Mouse (Mus musculus): ENCODE measurements around the gene Zfp385a. TPM values are rescaled to one million over a fixed set of nuclear protein-coding genes. Genes with fewer than 3 reads are reported as not detected.

Gene Zfp385a
- polyA plus RNA-seq, 1 experiment, result 35.6 TPM

DNA sequence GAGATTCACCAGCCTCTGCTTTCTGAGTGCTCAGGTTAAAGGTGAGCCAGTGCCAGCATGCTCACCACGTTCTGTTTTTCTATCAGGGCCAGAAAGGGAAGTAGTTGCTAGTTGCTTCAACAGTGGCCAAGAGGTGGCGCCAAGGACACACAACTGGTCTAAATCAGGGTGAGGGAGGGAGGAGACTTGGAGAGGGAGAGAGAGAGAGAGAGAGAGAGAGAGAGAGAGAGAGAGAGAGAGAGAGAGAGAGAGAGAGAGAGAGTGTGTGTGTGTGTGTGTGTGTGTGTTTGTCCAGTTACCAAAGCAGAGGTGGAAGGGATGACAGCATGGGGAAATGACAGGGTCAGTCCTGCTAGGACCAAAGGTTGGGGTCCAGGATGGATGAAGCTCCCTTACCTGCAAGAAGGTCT lies 7.4 kb upstream of the Zfp385a start:
- H3K4me3 ChIP-seq, result no peak overlapping the region

DNA sequence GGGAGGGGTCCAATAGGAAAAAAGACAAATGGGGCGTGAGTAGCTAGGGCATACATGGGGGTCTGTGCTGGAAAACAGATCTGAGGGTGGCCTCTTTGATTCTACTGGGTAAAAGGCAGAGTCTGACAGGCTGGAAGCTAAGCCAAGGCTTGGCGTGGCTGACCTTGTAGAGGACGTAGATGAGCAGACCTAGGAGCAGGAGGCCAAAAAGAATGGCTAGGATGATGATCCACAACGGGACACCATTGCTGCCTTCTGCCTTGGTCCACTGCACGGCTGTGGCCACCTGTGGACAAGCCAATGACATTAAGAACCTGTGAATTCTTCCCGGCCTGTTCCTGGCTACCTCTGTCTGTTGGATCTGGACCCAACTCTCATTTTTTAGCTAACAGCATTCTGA lies 5.9 kb upstream of the Zfp385a start:
- no peaks in the 10 kb centered on the region for H3K79me2 ChIP-seq (ENCODE audit: control insufficient read depth, insufficient read depth)
- no peak overlapping the region for H3ac ChIP-seq (ENCODE audit: control insufficient read depth, insufficient read length)
- H3K36me3 ChIP-seq (ENCODE audit: control insufficient read depth, insufficient read depth), result peaks cover 74% of the 10 kb centered on the region
- peak; percentile 78 for TF ChIP-seq POLR2AphosphoS2 (IDR thresholded peaks at IDR 0.05; ENCODE audit: insufficient read length, low read depth)
- no peak for TF ChIP-seq TCF3 (IDR thresholded peaks at IDR 0.05; ENCODE audit: insufficient read length, low read depth)
- H3K27me3 ChIP-seq (ENCODE audit: control insufficient read depth, insufficient read depth, insufficient read length), result no peaks in the 10 kb centered on the region
- no peak overlapping the region for H3K4me2 ChIP-seq (ENCODE audit: low read depth)
- no peak overlapping the region for H3K4me3 ChIP-seq

More for the DNA sequence above, 7.4 kb upstream of the Zfp385a start:
- Histone ChIP-seq H3K79me2 (ENCODE audit: control insufficient read depth, insufficient read depth) (no peaks in the 10 kb centered on the region), H3K27me3 (ENCODE audit: control insufficient read depth, insufficient read depth, insufficient read length) (no peaks in the 10 kb centered on the region), H3K36me3 (ENCODE audit: control insufficient read depth, insufficient read depth) (peaks cover 87% of the 10 kb centered on the region), H3K4me2 (ENCODE audit: low read depth) (no peak overlapping the region), H3ac (ENCODE audit: control insufficient read depth, insufficient read length) (no peak overlapping the region)
- no peak for TF ChIP-seq CEBPB (IDR thresholded peaks at IDR 0.05; ENCODE audit: insufficient read depth, poor library complexity, severe bottlenecking)
- TF ChIP-seq TCF12 (IDR thresholded peaks at IDR 0.05; ENCODE audit: insufficient read depth, poor library complexity, severe bottlenecking), result no peak
- no peak for TF ChIP-seq MYOG (IDR thresholded peaks at IDR 0.05; ENCODE audit: control insufficient read depth in 1 of 3, insufficient read depth in 1 of 3, insufficient read length in 2 of 3, low read depth in 2 of 3)
- no peak for TF ChIP-seq MYOD1 (IDR thresholded peaks at IDR 0.05; ENCODE audit: control insufficient read depth in 1 of 3, insufficient read length in 2 of 3, low read depth in 2 of 3)
- TF ChIP-seq USF1 (IDR thresholded peaks at IDR 0.05; ENCODE audit: low read depth), result no peak
- TF ChIP-seq POLR2AphosphoS2 (IDR thresholded peaks at IDR 0.05; ENCODE audit: insufficient read length, low read depth), result no peak
- TF ChIP-seq MAX (IDR thresholded peaks at IDR 0.05; ENCODE audit: low read depth), result no peak
- TF ChIP-seq POLR2A (IDR thresholded peaks at IDR 0.05; ENCODE audit: insufficient read length, low read depth), result no peak
- no peak for TF ChIP-seq REST (IDR thresholded peaks at IDR 0.05; ENCODE audit: insufficient read depth, insufficient read length)
- TF ChIP-seq TCF3 (IDR thresholded peaks at IDR 0.05; ENCODE audit: insufficient read length, low read depth), result no peak
- TF ChIP-seq E2F4 (IDR thresholded peaks at IDR 0.05; ENCODE audit: insufficient read depth), result no peak
- no peak for TF ChIP-seq SRF (IDR thresholded peaks at IDR 0.05; ENCODE audit: control insufficient read depth, insufficient read length, low read depth)

DNA sequence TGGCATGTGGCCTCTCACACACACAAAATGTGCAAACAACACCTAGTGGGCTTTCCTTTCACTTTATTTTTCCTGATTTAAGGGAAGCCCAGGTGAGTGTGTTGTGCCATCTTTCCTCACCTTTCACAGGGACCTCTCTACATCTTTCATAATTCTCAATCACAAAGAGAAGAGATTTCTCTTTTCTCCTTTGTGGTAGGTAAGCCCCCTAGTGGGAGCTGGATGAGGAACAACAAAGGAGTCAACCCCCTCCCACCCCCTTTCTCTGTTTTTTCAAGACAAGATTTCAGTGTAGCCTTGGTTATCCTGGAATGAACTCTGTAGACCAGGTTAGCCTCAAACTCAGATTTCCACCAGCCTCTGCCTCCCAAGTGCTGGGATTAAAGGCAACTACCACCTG lies 3.7 kb upstream of the Zfp385a start:
- no peaks in the 10 kb centered on the region for H3K27me3 ChIP-seq (ENCODE audit: control insufficient read depth, insufficient read depth, insufficient read length)
- peaks cover 52% of the 10 kb centered on the region for H3K36me3 ChIP-seq (ENCODE audit: control insufficient read depth, insufficient read depth)
- no peak overlapping the region for H3K4me2 ChIP-seq (ENCODE audit: low read depth)
- H3ac ChIP-seq (ENCODE audit: control insufficient read depth, insufficient read length), result no peak overlapping the region
- H3K79me2 ChIP-seq (ENCODE audit: control insufficient read depth, insufficient read depth), result no peaks in the 10 kb centered on the region
- TF ChIP-seq POLR2A (IDR thresholded peaks at IDR 0.05; ENCODE audit: insufficient read length, low read depth), result no peak
- TF ChIP-seq MAX (IDR thresholded peaks at IDR 0.05; ENCODE audit: low read depth), result no peak
- no peak for TF ChIP-seq MYOD1 (IDR thresholded peaks at IDR 0.05; ENCODE audit: control insufficient read depth in 1 of 3, insufficient read length in 2 of 3, low read depth in 2 of 3)
- TF ChIP-seq TCF3 (IDR thresholded peaks at IDR 0.05; ENCODE audit: insufficient read length, low read depth), result no peak
- TF ChIP-seq REST (IDR thresholded peaks at IDR 0.05; ENCODE audit: insufficient read depth, insufficient read length), result no peak
- no peak for TF ChIP-seq SRF (IDR thresholded peaks at IDR 0.05; ENCODE audit: control insufficient read depth, insufficient read length, low read depth)
- no peak for TF ChIP-seq MYOG (IDR thresholded peaks at IDR 0.05; ENCODE audit: control insufficient read depth in 1 of 3, insufficient read depth in 1 of 3, insufficient read length in 2 of 3, low read depth in 2 of 3)
- TF ChIP-seq E2F4 (IDR thresholded peaks at IDR 0.05; ENCODE audit: insufficient read depth), result no peak
- TF ChIP-seq USF1 (IDR thresholded peaks at IDR 0.05; ENCODE audit: low read depth), result no peak
- no peak for TF ChIP-seq TCF12 (IDR thresholded peaks at IDR 0.05; ENCODE audit: insufficient read depth, poor library complexity, severe bottlenecking)
- no peak for TF ChIP-seq CEBPB (IDR thresholded peaks at IDR 0.05; ENCODE audit: insufficient read depth, poor library complexity, severe bottlenecking)
- TF ChIP-seq POLR2AphosphoS2 (IDR thresholded peaks at IDR 0.05; ENCODE audit: insufficient read length, low read depth), result no peak
- no peak overlapping the region for H3K4me3 ChIP-seq

DNA sequence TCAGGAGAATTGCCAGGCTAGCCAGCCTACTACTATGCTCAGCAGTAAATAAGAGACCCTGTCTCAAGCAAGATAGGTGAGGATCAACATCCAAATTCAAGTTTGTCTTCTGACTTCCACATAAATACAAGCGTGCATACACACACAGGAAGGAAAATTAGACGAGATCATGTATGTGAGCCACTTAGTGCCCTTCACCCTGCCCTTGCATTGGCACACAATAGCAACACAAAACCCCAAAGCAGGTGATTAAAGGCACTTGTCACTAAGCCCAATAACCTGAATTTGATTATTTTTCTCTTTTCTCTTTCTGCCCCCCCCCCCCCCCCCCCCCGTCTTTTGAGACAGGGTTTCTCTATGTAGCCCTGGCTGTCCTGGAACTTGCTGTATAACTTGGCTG lies 3.1 kb upstream of the Zfp385a start:
- H3K4me2 ChIP-seq (ENCODE audit: low read depth), result no peak overlapping the region
- H3ac ChIP-seq (ENCODE audit: control insufficient read depth, insufficient read length), result no peak overlapping the region
- peaks cover 46% of the 10 kb centered on the region for H3K36me3 ChIP-seq (ENCODE audit: control insufficient read depth, insufficient read depth)
- peak; percentile 22 for TF ChIP-seq POLR2A (IDR thresholded peaks at IDR 0.05; ENCODE audit: insufficient read length, low read depth)
- no peak for TF ChIP-seq USF1 (IDR thresholded peaks at IDR 0.05; ENCODE audit: low read depth)
- TF ChIP-seq POLR2AphosphoS2 (IDR thresholded peaks at IDR 0.05; ENCODE audit: insufficient read length, low read depth), result peak; percentile 71
- no peak overlapping the region for H3K4me3 ChIP-seq
- H3K79me2 ChIP-seq (ENCODE audit: control insufficient read depth, insufficient read depth), result no peaks in the 10 kb centered on the region
- no peaks in the 10 kb centered on the region for H3K27me3 ChIP-seq (ENCODE audit: control insufficient read depth, insufficient read depth, insufficient read length)

DNA sequence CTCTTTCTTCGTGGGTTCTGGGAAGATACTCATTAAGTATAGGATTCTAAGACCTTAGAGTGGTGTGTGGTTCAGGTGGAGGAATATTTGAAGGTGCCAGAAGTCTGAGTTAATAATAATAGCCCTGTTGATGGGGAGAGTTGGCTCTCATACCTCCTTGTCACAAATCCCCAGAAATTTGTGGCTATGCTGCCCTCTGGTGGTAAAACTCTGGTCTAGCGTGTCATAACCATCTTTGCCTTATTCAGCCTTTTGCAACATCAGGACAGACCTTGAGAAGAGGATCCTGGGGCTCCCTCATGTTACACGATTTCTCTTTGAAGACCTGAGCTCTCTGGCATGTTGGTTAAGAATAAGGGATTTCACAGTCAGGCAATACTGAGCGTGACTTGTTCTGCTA lies 2.5 kb upstream of the Zfp385a start:
- Histone ChIP-seq H3K4me3 (no peak overlapping the region), H3ac (ENCODE audit: control insufficient read depth, insufficient read length) (no peak overlapping the region), H3K4me2 (ENCODE audit: low read depth) (no peak overlapping the region), H3K27me3 (ENCODE audit: control insufficient read depth, insufficient read depth, insufficient read length) (no peaks in the 10 kb centered on the region), H3K79me2 (ENCODE audit: control insufficient read depth, insufficient read depth) (no peaks in the 10 kb centered on the region), H3K36me3 (ENCODE audit: control insufficient read depth, insufficient read depth) (peaks cover 40% of the 10 kb centered on the region)
- TF ChIP-seq MYOD1 (IDR thresholded peaks at IDR 0.05; ENCODE audit: control insufficient read depth in 1 of 3, insufficient read length in 2 of 3, low read depth in 2 of 3), result no peak

DNA sequence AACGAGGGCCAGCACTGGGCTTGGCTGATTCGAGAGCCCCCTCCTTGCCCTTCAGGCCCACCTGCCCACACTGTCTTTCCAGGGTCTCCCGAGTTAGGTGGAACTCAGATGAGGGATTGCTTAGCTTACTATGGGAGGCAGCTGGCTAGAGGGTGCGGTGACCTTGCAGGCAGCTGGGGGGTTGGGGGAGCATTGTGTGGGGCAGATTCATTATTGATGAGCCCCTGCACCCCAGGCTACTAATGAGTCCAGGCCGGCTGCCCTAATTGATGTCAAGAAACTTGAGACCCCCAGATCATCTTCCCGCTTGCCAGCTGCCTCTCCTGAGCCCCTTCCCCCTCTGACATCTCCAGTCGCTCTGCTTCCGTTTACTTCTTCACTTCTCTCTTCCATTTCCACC lies 1.7 kb upstream of the Zfp385a start:
- TF ChIP-seq TCF12 (IDR thresholded peaks at IDR 0.05; ENCODE audit: insufficient read depth, poor library complexity, severe bottlenecking) (no peak), MYOG (IDR thresholded peaks at IDR 0.05; ENCODE audit: control insufficient read depth in 1 of 3, insufficient read depth in 1 of 3, insufficient read length in 2 of 3, low read depth in 2 of 3) (no peak), MYOD1 (IDR thresholded peaks at IDR 0.05; ENCODE audit: control insufficient read depth in 1 of 3, insufficient read length in 2 of 3, low read depth in 2 of 3) (no peak), USF1 (IDR thresholded peaks at IDR 0.05; ENCODE audit: low read depth) (no peak), POLR2AphosphoS2 (IDR thresholded peaks at IDR 0.05; ENCODE audit: insufficient read length, low read depth) (peak; percentile 16), CEBPB (IDR thresholded peaks at IDR 0.05; ENCODE audit: insufficient read depth, poor library complexity, severe bottlenecking) (no peak)
- Histone ChIP-seq H3K36me3 (ENCODE audit: control insufficient read depth, insufficient read depth) (peaks cover 32% of the 10 kb centered on the region), H3K79me2 (ENCODE audit: control insufficient read depth, insufficient read depth) (no peaks in the 10 kb centered on the region), H3K4me2 (ENCODE audit: low read depth) (no peak overlapping the region), H3K4me3 (no peak overlapping the region), H3K27me3 (ENCODE audit: control insufficient read depth, insufficient read depth, insufficient read length) (no peaks in the 10 kb centered on the region), H3ac (ENCODE audit: control insufficient read depth, insufficient read length) (no peak overlapping the region)

Measured in myocyte (in vitro differentiated cells).